Mouse (Mus musculus) ovary, adult 18-20 months (tissue): ENCODE data around the gene Pnpla8.
"Not testable (repeated sequence)": the region's sequence is repeated elsewhere in the genome, so short reads cannot be mapped to it uniquely, and the experiment has no call there.

Experiments
- DNase-seq: peaks from one replicate; pipeline ENCODE4 v3.0.0; 2022; ENCODE audit warnings: low spot score, mixed read lengths

Gene Pnpla8

GRCm38 (mm10) chr12:44221070-44221469, at the start of gene Pnpla8:
Gene Pnpla8, plus strand, starts transcription at chr12:44221370.
- not testable (repeated sequence) for DNase-seq

- DNase-seq, result no peak
These were observed 44.7 kb upstream of the Pnpla8 start for GRCm38 (mm10) chr12:44176331-44177037.

GRCm38 (mm10) chr12:44177038-44177355, 44.2 kb upstream of the Pnpla8 start:
- no peak for DNase-seq

- DNase-seq, result no peak
These were observed 39.8 kb upstream of the Pnpla8 start for GRCm38 (mm10) chr12:44181081-44181982.

GRCm38 (mm10) chr12:44197873-44198525, 23.2 kb upstream of the Pnpla8 start:
- DNase-seq, result no peak

GRCm38 (mm10) chr12:44209141-44209823, 11.9 kb upstream of the Pnpla8 start:
- peak; percentile 7 for DNase-seq

- DNase-seq, result peak; percentile 99
These were observed 11.1 kb upstream of the Pnpla8 start, which contains the start of gene Dnajb9 for GRCm38 (mm10) chr12:44209824-44210752. Gene Dnajb9, minus strand, starts transcription at chr12:44210326.

GRCm38 (mm10) chr12:44211555-44211954, 9.6 kb upstream of the Pnpla8 start:
- DNase-seq, result no peak

GRCm38 (mm10) chr12:44221651-44222356, 634 bp downstream of the Pnpla8 start:
- no peak for DNase-seq

- no peak for DNase-seq
These were observed 1.9 kb downstream of the Pnpla8 start for GRCm38 (mm10) chr12:44223044-44223443.

- DNase-seq, result no peak
These were observed 3.5 kb downstream of the Pnpla8 start for GRCm38 (mm10) chr12:44224650-44225049.

GRCm38 (mm10) chr12:44241090-44241489, 19.9 kb downstream of the Pnpla8 start:
- DNase-seq, result no peak

- no peak for DNase-seq
These were observed 21.2 kb downstream of the Pnpla8 start for GRCm38 (mm10) chr12:44242407-44242806.

GRCm38 (mm10) chr12:44245739-44246138, 24.6 kb downstream of the Pnpla8 start:
- no peak for DNase-seq

- no peak for DNase-seq
These were observed 27.3 kb downstream of the Pnpla8 start for GRCm38 (mm10) chr12:44248309-44248977.

- DNase-seq, result no peak
These were observed 41.4 kb downstream of the Pnpla8 start for GRCm38 (mm10) chr12:44262612-44263011.

- DNase-seq, result no peak
These were observed 44.5 kb downstream of the Pnpla8 start for GRCm38 (mm10) chr12:44265651-44266050.

- DNase-seq, result no peak
These were observed 46.0 kb downstream of the Pnpla8 start for GRCm38 (mm10) chr12:44267196-44267595.

- DNase-seq, result peak; percentile 98
These were observed 47.6 kb downstream of the Pnpla8 start for GRCm38 (mm10) chr12:44268728-44269302.
